Mouse (Mus musculus) ES-E14 (cell line): Measurements from ENCODE around the gene Chst15.

Source experiments
- CHD2 ChIP-seq: IDR thresholded peaks from 2 replicates; pipeline ENCODE4 v1.6.1; 2014; ENCODE audit warnings: mild to moderate bottlenecking, low read depth, low read length, inconsistent platforms
- HCFC1 ChIP-seq: IDR thresholded peaks from 2 replicates; pipeline ENCODE4 v1.6.1; 2012; ENCODE audit warnings: low read length, inconsistent platforms, borderline replicate concordance; ENCODE audit not compliant: insufficient read depth
- MAFK ChIP-seq: IDR thresholded peaks from 2 replicates; pipeline ENCODE4 v1.6.1; 2014; ENCODE audit warnings: mild to moderate bottlenecking, low read depth, low read length, inconsistent platforms; ENCODE audit not compliant: insufficient read depth
- ZC3H11A ChIP-seq: IDR thresholded peaks from 2 replicates; pipeline ENCODE4 v1.6.1; 2012; ENCODE audit warnings: low read depth, mild to moderate bottlenecking, inconsistent platforms, low read length, borderline replicate concordance

- TF ChIP-seq ZC3H11A = no peak
- TF ChIP-seq CHD2 = no peak
- no peak for TF ChIP-seq HCFC1
- TF ChIP-seq MAFK = peak; percentile 71; the same call in 1 of the 2 replicates
Measured at GRCm38 (mm10) chr7:132325549-132326331, 8.7 kb upstream of the Chst15 start.
